Mouse (Mus musculus) stomach, postnatal 0 days (tissue): Measurements from ENCODE around the gene Glrx2. TPM values are rescaled to one million over a fixed set of nuclear protein-coding genes. Genes with fewer than 3 reads are reported as not detected.
A peak's percentile ranks its signal among the peaks of the same experiment; 100 is the strongest.

Experiments used
- ATAC-seq: fragments of 200-750 bp; cut with Nextera tagmentation; 2 replicates; pipeline ENCODE4 v1.8.0; 2017; ENCODE audit not compliant: low FRiP score, low TSS enrichment
- DNase-seq: peaks from one replicate; pipeline ENCODE4 v3.0.0-alpha.2; 2016; ENCODE audit warnings: low spot score
- H3K27ac ChIP-seq: fragments of 300-500 bp; sonication (generic); replicated peaks from 2 replicates; pipeline ENCODE4 v1.5.1; 2014; ENCODE audit warnings: mild to moderate bottlenecking, control low read depth
- H3K27me3 ChIP-seq: fragments of 300-500 bp; sonication (generic); 2 replicates; pipeline ENCODE4 v1.6.1; 2014; ENCODE audit warnings: low read length; ENCODE audit not compliant: control insufficient read depth, insufficient read depth
- H3K36me3 ChIP-seq: fragments of 300-500 bp; sonication (generic); 2 replicates; pipeline ENCODE4 v1.6.1; 2014; ENCODE audit warnings: low read length, mixed read lengths; ENCODE audit not compliant: control insufficient read depth, insufficient read depth
- H3K4me1 ChIP-seq: fragments of 300-500 bp; sonication (generic); replicated peaks from 2 replicates; pipeline ENCODE4 v1.6.1; 2014; ENCODE audit warnings: antibody characterized with exemption; ENCODE audit not compliant: control insufficient read depth, insufficient read depth
- H3K4me2 ChIP-seq: fragments of 300-500 bp; sonication (generic); replicated peaks from 2 replicates; pipeline ENCODE4 v1.6.1; 2014; ENCODE audit warnings: low read depth, mild to moderate bottlenecking, control low read depth, moderate library complexity
- H3K4me3 ChIP-seq: fragments of 300-500 bp; sonication (generic); 2 replicates; pipeline ENCODE4 v1.5.1; 2014; ENCODE audit warnings: low read depth, low read length, control low read depth
- H3K9ac ChIP-seq: fragments of 300-500 bp; sonication (generic); 2 replicates; pipeline ENCODE4 v1.6.1; 2014; ENCODE audit warnings: mild to moderate bottlenecking, low read length, control low read depth, mixed read lengths
- H3K9me3 ChIP-seq: fragments of 300-500 bp; sonication (generic); 2 replicates; pipeline ENCODE4 v1.6.1; 2016; ENCODE audit warnings: low read length; ENCODE audit not compliant: control insufficient read depth
- CTCF ChIP-seq: IDR thresholded peaks from 2 replicates; pipeline ENCODE4 v1.5.1; 2016; ENCODE audit warnings: antibody characterized with exemption, low read depth, mild to moderate bottlenecking, moderate library complexity
- EP300 ChIP-seq: optimal IDR thresholded peaks from 2 replicates; pipeline ENCODE3; 2016; ENCODE audit warnings: antibody characterized with exemption
- WGBS: fragments of 180-500 bp; shearing (Covaris S2); extraction: QIAGEN DNeasy Blood & Tissue Kit; methylation state at CpG from one replicate; pipeline ENCODE4 v1.1.7; 2014; 5-methylcytosine and 5-hydroxymethylcytosine counted together
- polyA plus RNA-seq: library from polyadenylated mRNA; unstranded; fragments of >200 nt; fragmentation: Nextera tagmentation; extraction: Ambion mirVana; gene quantifications from 2 replicates; pipeline ENCODE4 v1.2.1, GENCODE M21; 2015

Glrx2 gene
- polyA plus RNA-seq, 1 experiment from 2014 or later: 104 TPM

- H3K27me3 ChIP-seq: no peaks in the 10 kb centered on the region
- H3K4me2 ChIP-seq: peak within 1 kb of the TSS; percentile 86
- peak within 1 kb of the TSS; percentile 93 for H3K9ac ChIP-seq
- TF ChIP-seq CTCF (peak; percentile 57), EP300 (no peak)
- H3K27ac ChIP-seq: peak within 1 kb of the TSS; percentile 97
- H3K4me1 ChIP-seq: no peaks in the 10 kb centered on the region
- H3K9me3 ChIP-seq: no peaks in the 10 kb centered on the region
- peak; percentile 99 for ATAC-seq
- peak; percentile 93 for DNase-seq
- 0 out of 2 replicates have a peak, but pooled peaks cover 4% of the 10 kb centered on the region for H3K36me3 ChIP-seq
- peak within 1 kb of the TSS; percentile 82 for H3K4me3 ChIP-seq
- WGBS: under 1% methylated on average over 67 of the region's 74 CpGs
These were observed 13.3 kb upstream of the Glrx2 start, which contains the start of gene Cdc73 for GRCm38 (mm10) chr1:143702741-143703262. TSS of gene Cdc73 (minus strand) at chr1:143702893.

- Histone ChIP-seq H3K9ac (no peak overlapping the region), H3K4me2 (no peak overlapping the region), H3K36me3 (no peaks in the 10 kb centered on the region), H3K27ac (no peak overlapping the region), H3K4me3 (no peak overlapping the region), H3K9me3 (no peaks in the 10 kb centered on the region), H3K27me3 (no peaks in the 10 kb centered on the region), H3K4me1 (no peaks in the 10 kb centered on the region)
- DNase-seq (no peak), ATAC-seq (no peak)
- TF ChIP-seq CTCF (no peak), EP300 (no peak)
- WGBS: 43% methylated on average over 4 of the region's 4 CpGs
These were observed 9.1 kb upstream of the Glrx2 start for GRCm38 (mm10) chr1:143707006-143707405.

- WGBS: 64% methylated on average over 6 of the region's 6 CpGs
- Histone ChIP-seq H3K4me3 (no peak overlapping the region), H3K27me3 (no peaks in the 10 kb centered on the region), H3K9me3 (no peaks in the 10 kb centered on the region), H3K4me2 (no peak overlapping the region), H3K9ac (no peak overlapping the region), H3K36me3 (no peaks in the 10 kb centered on the region), H3K4me1 (no peaks in the 10 kb centered on the region), H3K27ac (no peak overlapping the region)
- no peak for TF ChIP-seq CTCF
- TF ChIP-seq EP300: no peak
- ATAC-seq (no peak), DNase-seq (no peak)
These were observed 7.8 kb upstream of the Glrx2 start for GRCm38 (mm10) chr1:143708361-143708760.

GRCm38 (mm10) chr1:143709966-143710626 lies 6.0 kb upstream of the Glrx2 start:
- no peak for TF ChIP-seq EP300
- no peak for TF ChIP-seq CTCF
- Histone ChIP-seq H3K27me3 (no peaks in the 10 kb centered on the region), H3K4me1 (no peaks in the 10 kb centered on the region), H3K9ac (no peak overlapping the region), H3K27ac (no peak overlapping the region), H3K4me2 (no peak overlapping the region), H3K4me3 (no peak overlapping the region), H3K36me3 (no peaks in the 10 kb centered on the region), H3K9me3 (no peaks in the 10 kb centered on the region)
- no peak for DNase-seq
- 62% methylated on average over 7 of the region's 7 CpGs for WGBS
- peak; percentile 56; the same call in 1 of the 2 replicates for ATAC-seq

- no peak overlapping the region for H3K9ac ChIP-seq
- H3K36me3 ChIP-seq: no peaks in the 10 kb centered on the region
- DNase-seq: no peak
- ATAC-seq: no peak
- TF ChIP-seq EP300: no peak
- no peak for TF ChIP-seq CTCF
- no peak overlapping the region for H3K4me3 ChIP-seq
- H3K4me2 ChIP-seq: no peak overlapping the region
- H3K9me3 ChIP-seq: no peaks in the 10 kb centered on the region
- no peaks in the 10 kb centered on the region for H3K27me3 ChIP-seq
- no peak overlapping the region for H3K27ac ChIP-seq
- H3K4me1 ChIP-seq: no peaks in the 10 kb centered on the region
- 45% methylated on average over 5 of the region's 5 CpGs for WGBS
These were observed 5.5 kb upstream of the Glrx2 start for GRCm38 (mm10) chr1:143710627-143710976.

- no peak overlapping the region for H3K9ac ChIP-seq
- no peaks in the 10 kb centered on the region for H3K27me3 ChIP-seq
- no peaks in the 10 kb centered on the region for H3K9me3 ChIP-seq
- TF ChIP-seq EP300: no peak
- TF ChIP-seq CTCF: no peak
- H3K27ac ChIP-seq: no peak overlapping the region
- no peaks in the 10 kb centered on the region for H3K4me1 ChIP-seq
- WGBS: 78% methylated on average over 5 of the region's 5 CpGs
- ATAC-seq: no peak
- H3K36me3 ChIP-seq: no peaks in the 10 kb centered on the region
- no peak overlapping the region for H3K4me3 ChIP-seq
- no peak for DNase-seq
- H3K4me2 ChIP-seq: no peak overlapping the region
These were observed 8.4 kb downstream of the Glrx2 start for GRCm38 (mm10) chr1:143724456-143725064.
